Mouse (Mus musculus): ENCODE data around the gene Rad50.

Rad50 gene

GRCm38 (mm10) chr11:53706934-53707717 lies at the start of gene Rad50:
Gene Rad50, minus strand, starts transcription at chr11:53707319.
- peak; percentile 94 for DNase-seq (ENCODE audit: low spot score)

DNA sequence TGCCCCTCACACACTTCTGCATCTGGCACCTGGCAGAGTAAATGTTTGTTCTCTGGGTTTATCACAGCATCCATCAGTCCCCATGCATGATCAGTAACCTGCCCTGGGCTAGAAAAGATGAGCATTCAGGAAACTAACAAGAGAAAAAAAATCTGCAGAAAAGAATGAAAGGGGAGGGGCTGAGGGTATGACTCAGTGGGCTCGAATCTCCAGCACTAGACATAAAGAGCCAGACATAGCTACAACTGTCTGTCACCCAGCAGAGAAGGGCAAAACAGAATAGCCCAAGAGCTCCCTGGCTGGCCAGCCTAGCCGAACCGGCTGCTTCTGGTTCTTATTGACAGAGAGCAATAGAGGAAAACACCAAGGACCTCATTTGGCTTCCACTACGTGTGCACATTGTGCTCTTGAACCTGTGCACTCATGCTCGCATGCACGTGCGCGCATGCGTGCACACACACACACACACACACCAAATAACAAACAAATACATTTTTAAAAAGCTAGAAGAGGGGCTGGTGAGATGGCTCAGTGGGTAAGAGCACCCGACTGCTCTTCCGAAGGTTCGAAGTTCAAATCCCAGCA lies 48.0 kb upstream of the Rad50 start:
- DNase-seq (ENCODE audit: low spot score) = no peak

DNA sequence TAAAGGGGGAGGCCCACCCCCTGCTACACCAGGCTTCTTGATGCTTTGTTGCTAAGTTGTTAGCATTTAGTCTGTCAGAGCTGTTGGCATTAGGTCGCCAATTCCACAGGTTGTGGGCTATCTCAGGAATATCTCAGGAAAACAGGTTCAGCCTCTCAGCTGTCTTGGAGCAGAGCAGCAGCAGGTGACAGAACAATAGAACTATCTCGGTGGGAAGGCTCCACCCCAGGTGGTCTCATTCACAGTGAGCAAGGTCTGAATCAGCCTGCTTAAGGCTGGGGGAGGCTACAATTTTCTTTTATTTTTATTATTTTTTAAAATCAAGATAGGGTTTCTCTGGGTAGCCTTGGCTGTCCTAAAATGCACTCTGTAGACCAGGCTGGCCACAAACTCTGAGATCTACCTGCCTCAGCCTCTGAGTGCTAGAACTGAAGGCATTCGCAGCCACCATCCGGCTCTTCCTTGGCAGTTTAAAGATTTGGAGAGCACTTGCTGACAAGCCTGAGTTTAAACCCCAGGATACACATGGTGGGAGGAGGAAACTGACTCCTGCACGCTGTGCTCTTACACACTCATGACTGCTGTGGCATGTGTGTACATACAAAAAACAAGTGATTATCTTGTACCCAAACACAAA lies 42.7 kb upstream of the Rad50 start:
- DNase-seq (ENCODE audit: low spot score) = no peak

- no peak for DNase-seq (ENCODE audit: low spot score)
These were observed 42.2 kb upstream of the Rad50 start for GRCm38 (mm10) chr11:53749306-53749705.

- no peak for DNase-seq (ENCODE audit: low spot score)
These were observed 41.5 kb upstream of the Rad50 start for GRCm38 (mm10) chr11:53748614-53749013.

DNA sequence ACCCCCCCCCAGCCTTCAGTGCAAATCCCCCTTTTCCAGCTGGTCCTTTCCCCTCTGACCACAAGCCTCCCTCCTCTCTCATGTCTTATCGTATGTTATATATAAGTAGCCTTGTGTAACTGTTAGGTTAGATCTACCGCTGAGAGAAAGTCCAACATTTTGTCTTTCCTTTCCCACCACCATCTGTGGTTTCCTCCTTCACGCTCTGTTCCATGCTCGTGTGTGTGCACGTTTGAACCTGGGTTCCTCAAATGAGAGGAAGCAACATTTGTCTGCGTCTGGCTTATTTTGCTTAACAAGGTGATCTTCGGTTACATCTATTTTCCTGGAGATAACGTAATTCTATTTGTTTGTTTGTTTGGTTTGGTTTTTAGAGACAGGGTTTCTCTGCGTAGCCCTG lies 40.9 kb upstream of the Rad50 start:
- DNase-seq (ENCODE audit: low spot score) = no peak

GRCm38 (mm10) chr11:53745260-53745659 lies 38.1 kb upstream of the Rad50 start:
- no peak for DNase-seq (ENCODE audit: low spot score)

DNA sequence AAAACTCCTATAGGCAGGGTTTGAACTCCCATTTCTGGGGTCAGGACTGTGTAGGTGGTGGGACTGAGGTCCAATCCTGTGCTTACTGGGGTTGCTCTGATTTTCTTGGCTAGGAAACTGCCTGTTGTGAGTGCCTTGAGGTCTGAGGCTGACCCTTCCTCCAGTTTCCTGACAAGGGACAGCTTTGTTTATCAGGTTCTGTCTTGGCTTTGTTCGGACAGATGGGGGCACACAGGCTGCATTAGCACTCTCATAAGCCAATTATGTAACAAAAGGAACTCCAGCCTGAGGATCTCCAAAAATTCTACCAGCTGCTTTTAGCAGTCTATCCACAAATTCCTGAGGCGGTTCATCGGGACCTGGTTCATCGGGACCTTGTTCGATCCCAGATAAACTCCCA lies 35.2 kb upstream of the Rad50 start:
- peak; percentile 29 for DNase-seq (ENCODE audit: low spot score)

GRCm38 (mm10) chr11:53737573-53737946 lies 30.4 kb upstream of the Rad50 start:
- peak; percentile 79 for DNase-seq (ENCODE audit: low spot score)

- peak; percentile 92 for DNase-seq (ENCODE audit: low spot score)
These were observed 29.9 kb upstream of the Rad50 start for GRCm38 (mm10) chr11:53736771-53737572.

DNA sequence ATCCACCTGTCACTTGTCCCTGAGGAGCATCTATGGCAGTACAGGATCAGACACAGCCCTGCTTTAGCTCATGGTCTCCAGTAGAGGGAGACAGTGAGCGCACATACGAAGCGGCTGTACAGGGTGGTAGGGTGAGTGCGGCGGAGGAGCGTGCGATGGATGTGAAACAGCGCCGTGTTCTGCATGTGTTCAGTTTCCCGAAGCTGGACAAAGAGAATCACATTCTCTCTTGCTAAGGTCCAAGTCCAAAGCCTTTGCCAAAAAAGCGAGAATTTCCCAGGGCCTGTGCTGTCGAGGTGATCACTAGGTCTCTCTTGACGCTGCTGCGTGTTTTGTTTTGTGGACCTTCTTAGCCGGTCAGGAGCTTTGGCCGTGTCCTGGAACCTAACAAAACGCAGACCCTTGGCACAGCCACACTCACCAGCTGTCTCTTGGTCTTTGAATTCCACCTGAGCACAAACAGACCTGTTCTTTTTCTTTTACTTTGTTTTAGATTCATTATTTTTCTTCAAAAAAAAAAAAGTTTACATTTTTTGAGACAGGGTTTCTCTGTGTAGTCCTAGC lies 28.6 kb upstream of the Rad50 start:
- DNase-seq (ENCODE audit: low spot score) = peak; percentile 95

- peak; percentile 63 for DNase-seq (ENCODE audit: low spot score)
These were observed 28.0 kb upstream of the Rad50 start for GRCm38 (mm10) chr11:53734970-53735681.

- DNase-seq (ENCODE audit: low spot score) = peak; percentile 50
These were observed 27.3 kb upstream of the Rad50 start for GRCm38 (mm10) chr11:53734431-53734830.

- DNase-seq (ENCODE audit: low spot score) = peak; percentile 53
These were observed 26.7 kb upstream of the Rad50 start for GRCm38 (mm10) chr11:53733824-53734223.

DNA sequence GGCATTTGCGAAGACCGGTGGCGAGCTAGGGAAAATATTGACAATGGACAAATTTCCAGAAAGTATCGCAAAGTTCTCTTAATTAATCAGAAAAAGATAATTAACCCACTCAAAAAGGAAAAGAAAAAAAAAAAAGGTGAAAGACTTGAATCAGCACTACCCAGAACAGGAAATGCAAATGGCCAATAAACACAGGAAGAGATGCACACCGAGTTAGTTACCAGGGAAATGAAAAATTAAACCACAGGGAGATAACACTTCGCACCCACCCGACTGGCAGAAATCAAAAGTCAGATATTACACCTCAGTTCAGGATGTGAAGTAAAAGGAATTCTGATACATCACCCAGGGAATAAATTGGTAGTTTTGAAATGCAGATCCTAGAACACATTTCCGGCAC lies 25.1 kb upstream of the Rad50 start:
- DNase-seq (ENCODE audit: low spot score) = no peak

GRCm38 (mm10) chr11:53731457-53731856 lies 24.3 kb upstream of the Rad50 start:
- no peak for DNase-seq (ENCODE audit: low spot score)

DNA sequence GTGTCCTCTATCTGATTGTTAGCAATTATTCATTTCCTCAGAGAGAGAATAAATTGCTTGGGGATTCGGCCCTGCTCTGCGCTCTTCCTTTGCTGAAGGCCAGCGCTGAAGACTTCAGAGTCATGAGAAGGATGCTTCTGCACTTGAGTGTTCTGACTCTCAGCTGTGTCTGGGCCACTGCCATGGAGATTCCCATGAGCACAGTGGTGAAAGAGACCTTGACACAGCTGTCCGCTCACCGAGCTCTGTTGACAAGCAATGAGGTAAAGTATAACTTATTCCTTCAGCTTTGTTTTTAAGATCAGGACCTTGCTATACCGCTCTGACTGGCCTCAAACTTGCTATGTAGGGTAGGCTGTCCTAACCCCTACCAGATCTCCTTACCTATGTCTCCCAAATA lies 13.6 kb upstream of the Rad50 start, which contains the start of gene Il5:
Gene Il5 (plus strand): TSS at position 80 of the 400 bp plus-strand sequence.
- DNase-seq (ENCODE audit: low spot score) = no peak

DNA sequence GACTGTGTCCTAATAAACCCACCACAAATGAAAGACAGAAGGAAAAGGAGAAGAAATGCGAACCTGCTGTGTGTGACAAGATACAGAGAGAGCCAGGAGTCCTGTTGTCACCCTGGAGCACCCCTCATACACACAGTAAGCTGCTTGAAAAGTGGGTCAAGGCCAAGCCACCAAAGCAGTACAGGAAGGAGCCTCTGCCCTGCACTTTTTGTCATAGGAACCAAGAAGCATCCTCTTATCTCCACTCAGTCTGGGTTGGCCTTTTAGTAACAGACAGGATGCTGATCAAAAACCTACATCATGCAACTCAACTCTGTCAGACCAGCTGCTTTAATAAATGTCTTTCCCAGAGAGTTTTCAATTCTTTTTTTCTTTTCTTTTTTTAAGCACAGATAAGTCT lies 12.6 kb upstream of the Rad50 start:
- no peak for DNase-seq (ENCODE audit: low spot score)

- DNase-seq (ENCODE audit: low spot score) = no peak
These were observed 545 bp upstream of the Rad50 start for GRCm38 (mm10) chr11:53707718-53708009.

DNA sequence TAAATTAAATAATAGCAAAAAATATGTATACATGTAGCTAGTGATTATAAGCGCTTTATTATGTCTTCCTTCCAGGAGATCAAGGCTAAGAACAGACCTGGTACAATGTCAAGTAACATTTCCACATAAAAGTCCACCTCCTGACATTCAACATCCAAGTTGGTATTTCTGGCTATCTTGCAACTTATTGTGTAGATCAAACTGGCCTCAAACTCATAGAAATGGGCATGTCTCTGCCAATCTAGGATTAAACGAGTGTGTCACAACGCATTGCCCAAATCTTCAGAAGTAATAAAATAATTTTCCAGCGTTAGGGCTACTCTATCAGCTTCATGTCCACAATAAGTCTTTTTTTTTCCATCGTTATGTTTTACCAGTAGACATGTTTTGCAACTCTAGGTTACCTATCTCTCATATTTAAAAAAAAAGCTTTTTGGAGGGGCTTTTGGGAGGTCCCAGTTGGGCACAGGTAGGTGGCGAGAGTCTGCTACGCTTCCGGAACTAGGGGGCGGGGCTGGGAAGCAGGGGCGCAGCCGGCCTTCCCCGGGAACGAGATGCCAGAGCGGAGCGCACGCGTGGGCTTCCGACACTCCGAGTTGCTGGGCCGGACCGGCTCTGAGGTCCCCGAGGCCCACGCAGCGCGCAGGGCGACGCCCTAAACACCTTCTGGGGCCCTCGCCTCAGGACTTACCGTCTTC lies 734 bp downstream of the Rad50 start:
- DNase-seq (ENCODE audit: low spot score) = peak; percentile 65

GRCm38 (mm10) chr11:53699351-53699750 lies 7.8 kb downstream of the Rad50 start:
- DNase-seq (ENCODE audit: low spot score) = no peak
